Mouse (Mus musculus) kidney, adult 2 months (tissue): Measurements from ENCODE around the gene Naxd. TPM values are rescaled to one million over a fixed set of nuclear protein-coding genes. Genes with fewer than 3 reads are reported as not detected.

Source experiments
- DNase-seq: peaks from one replicate; pipeline ENCODE4 v3.0.0; 2021
- H3K27ac ChIP-seq: fragments of 200-500 bp; 2 replicates; pipeline ENCODE4 v1.5.1; 2012; ENCODE audit warnings: low read depth, low read length, control low read depth, inconsistent platforms; ENCODE audit not compliant: insufficient read depth
- H3K27me3 ChIP-seq: fragments of 200-500 bp; replicated peaks from 2 replicates; pipeline ENCODE4 v1.6.1; 2012; ENCODE audit warnings: mild to moderate bottlenecking, moderate library complexity, low read length, inconsistent platforms; ENCODE audit not compliant: control insufficient read depth, insufficient read depth
- H3K36me3 ChIP-seq: fragments of 200-500 bp; 2 replicates; pipeline ENCODE4 v1.6.1; 2012; ENCODE audit warnings: mild to moderate bottlenecking, moderate library complexity, low read length, inconsistent platforms; ENCODE audit not compliant: control insufficient read depth, insufficient read depth
- H3K4me1 ChIP-seq: fragments of 200-500 bp; 2 replicates; pipeline ENCODE4 v1.6.1; 2011; ENCODE audit warnings: low read length; ENCODE audit not compliant: control insufficient read depth, insufficient read depth
- H3K4me3 ChIP-seq: fragments of 200-500 bp; 2 replicates; pipeline ENCODE4 v1.5.1; 2011; ENCODE audit warnings: mild to moderate bottlenecking, low read depth, low read length, control low read depth; ENCODE audit not compliant: insufficient read depth
- CTCF ChIP-seq: fragments of 200-500 bp; conservative IDR thresholded peaks from 2 replicates; pipeline ENCODE4 v1.5.1; 2011; ENCODE audit warnings: low read depth, mild to moderate bottlenecking, control low read depth, low read length, moderate library complexity, mixed read lengths; ENCODE audit not compliant: insufficient read depth, insufficient read length
- POLR2A ChIP-seq: fragments of 200-500 bp; IDR thresholded peaks from one replicate; pipeline ENCODE4 v1.6.1; 2011; ENCODE audit warnings: low read depth, low read length, control low read depth
- WGBS: fragments of 180-500 bp; shearing (Covaris S2); methylation state at CpG from one replicate; pipeline ENCODE4 v1.1.7; 2018; 5-methylcytosine and 5-hydroxymethylcytosine counted together
- polyA plus RNA-seq: library from polyadenylated mRNA; depleted of rRNA; stranded (reverse); fragments of >200 nt; gene quantifications from 2 replicates; pipeline ENCODE4 v1.2.3, GENCODE M21; 2012; rRNA removed

Naxd gene
- polyA plus RNA-seq, 1 experiment: 111 TPM

GRCm38 (mm10) chr8:11559511-11559910, 62.2 kb downstream of the Naxd start:
- H3K27ac ChIP-seq: no peak overlapping the region
- no peaks in the 10 kb centered on the region for H3K36me3 ChIP-seq
- TF ChIP-seq CTCF (no peak), POLR2A (no peak)
- peaks cover 2% of the 10 kb centered on the region; the same call in 1 of the 2 replicates for H3K4me1 ChIP-seq
- DNase-seq: no peak
- 49% methylated on average over 3 of the region's 3 CpGs for WGBS
- H3K27me3 ChIP-seq: no peaks in the 10 kb centered on the region
- H3K4me3 ChIP-seq: no peak overlapping the region

GRCm38 (mm10) chr8:11560220-11560619, 62.9 kb downstream of the Naxd start:
- no peak for DNase-seq
- Histone ChIP-seq H3K27me3 (no peaks in the 10 kb centered on the region), H3K27ac (no peak overlapping the region), H3K36me3 (no peaks in the 10 kb centered on the region), H3K4me1 (peaks cover 2% of the 10 kb centered on the region; the same call in 1 of the 2 replicates), H3K4me3 (no peak overlapping the region)
- TF ChIP-seq POLR2A: no peak
- no peak for TF ChIP-seq CTCF
- WGBS: 67% methylated on average over 9 of the region's 9 CpGs

- Histone ChIP-seq H3K27ac (no peak overlapping the region), H3K4me3 (no peak overlapping the region), H3K4me1 (0 out of 2 replicates have a peak, but pooled peaks cover 2% of the 10 kb centered on the region), H3K36me3 (no peaks in the 10 kb centered on the region), H3K27me3 (no peaks in the 10 kb centered on the region)
- no peak for DNase-seq
- TF ChIP-seq CTCF (no peak), POLR2A (no peak)
- 75% methylated on average over 5 of the region's 5 CpGs for WGBS
Observed at GRCm38 (mm10) chr8:11564236-11564635, 66.9 kb downstream of the Naxd start.

Other genes with a start within 250 kb of the Naxd start
- 75.6 and 83.5 TPM in 2 replicates for gene Col4a2, start 184.7 kb upstream of the Naxd start, polyA plus RNA-seq
- gene Col4a1, start 184.7 kb upstream of the Naxd start, polyA plus RNA-seq: 216 and 304 TPM in 2 replicates
- 74.5 and 76.5 TPM in 2 replicates for gene Rab20, start 18.8 kb upstream of the Naxd start, polyA plus RNA-seq
- 50.7 and 56.6 TPM in 2 replicates for gene Cars2, start 53.3 kb downstream of the Naxd start, polyA plus RNA-seq
- gene Ing1, start 58.1 kb downstream of the Naxd start, polyA plus RNA-seq: 12.0 and 16.3 TPM in 2 replicates
- gene Ankrd10, start 138.3 kb downstream of the Naxd start, polyA plus RNA-seq: 36.9 and 45.3 TPM in 2 replicates
- gene 1700016D06Rik, start 203.6 kb downstream of the Naxd start, polyA plus RNA-seq: not detected in 2 replicates
- 49.3 and 49.6 TPM in 2 replicates for gene Arhgef7, start 230.2 kb downstream of the Naxd start, polyA plus RNA-seq